Mouse (Mus musculus): ENCODE data around the gene Mpp3. TPM values are rescaled to one million over a fixed set of nuclear protein-coding genes. Genes with fewer than 3 reads are reported as not detected.

The Mpp3 gene
- polyA plus RNA-seq, 1 experiment = not detected

- Histone ChIP-seq H3K27ac (ENCODE audit: control insufficient read depth, insufficient read depth, low read depth, low read length, poor library complexity) (no peak overlapping the region), H3K4me3 (replicated peaks; ENCODE audit: control insufficient read depth, low read depth, low read length) (no peak overlapping the region), H3K4me1 (ENCODE audit: control insufficient read depth, insufficient read depth, low read length) (no peaks in the 10 kb centered on the region)
- peak; percentile 92 for TF ChIP-seq CTCF (IDR thresholded peaks at IDR 0.05; ENCODE audit: control insufficient read depth, insufficient read depth, low read length)
- TF ChIP-seq POLR2A (IDR thresholded peaks at IDR 0.05; ENCODE audit: borderline replicate concordance, control insufficient read depth, low read depth, low read length) = no peak
- 1% methylated on average over 5 of the region's 5 CpGs for WGBS
Measured at GRCm38 (mm10) chr11:101968791-101969190, 59.5 kb downstream of the Mpp3 start.

GRCm38 (mm10) chr11:101968311-101968710 lies 60.0 kb downstream of the Mpp3 start:
- no peak for TF ChIP-seq POLR2A (IDR thresholded peaks at IDR 0.05; ENCODE audit: borderline replicate concordance, control insufficient read depth, low read depth, low read length)
- TF ChIP-seq CTCF (IDR thresholded peaks at IDR 0.05; ENCODE audit: control insufficient read depth, insufficient read depth, low read length) = no peak
- Histone ChIP-seq H3K27ac (ENCODE audit: control insufficient read depth, insufficient read depth, low read depth, low read length, poor library complexity) (no peak overlapping the region), H3K4me1 (ENCODE audit: control insufficient read depth, insufficient read depth, low read length) (no peaks in the 10 kb centered on the region), H3K4me3 (replicated peaks; ENCODE audit: control insufficient read depth, low read depth, low read length) (no peak overlapping the region)
- WGBS = 33% methylated on average over 7 of the region's 7 CpGs

- TF ChIP-seq POLR2A (IDR thresholded peaks at IDR 0.05; ENCODE audit: borderline replicate concordance, control insufficient read depth, low read depth, low read length) (no peak), CTCF (IDR thresholded peaks at IDR 0.05; ENCODE audit: control insufficient read depth, insufficient read depth, low read length) (no peak)
- no peak within 1 kb of the TSS for H3K27ac ChIP-seq (ENCODE audit: control insufficient read depth, insufficient read depth, low read depth, low read length, poor library complexity)
- no peaks in the 10 kb centered on the region for H3K4me1 ChIP-seq (ENCODE audit: control insufficient read depth, insufficient read depth, low read length)
- no peak within 1 kb of the TSS for H3K4me3 ChIP-seq (replicated peaks; ENCODE audit: control insufficient read depth, low read depth, low read length)
- 46% methylated on average over 10 of the region's 10 CpGs for WGBS
Measured at GRCm38 (mm10) chr11:101966965-101967614, 61.2 kb downstream of the Mpp3 start, which contains the start of gene Sost. Gene Sost, minus strand, starts transcription at chr11:101967015.

- Histone ChIP-seq H3K4me3 (replicated peaks; ENCODE audit: control insufficient read depth, low read depth, low read length) (no peak overlapping the region), H3K4me1 (ENCODE audit: control insufficient read depth, insufficient read depth, low read length) (no peaks in the 10 kb centered on the region), H3K27ac (ENCODE audit: control insufficient read depth, insufficient read depth, low read depth, low read length, poor library complexity) (no peak overlapping the region)
- no peak for TF ChIP-seq POLR2A (IDR thresholded peaks at IDR 0.05; ENCODE audit: borderline replicate concordance, control insufficient read depth, low read depth, low read length)
- TF ChIP-seq CTCF (IDR thresholded peaks at IDR 0.05; ENCODE audit: control insufficient read depth, insufficient read depth, low read length) = no peak
- WGBS = 0% methylated on average over 2 of the region's 2 CpGs
Measured at GRCm38 (mm10) chr11:101965553-101965952, 62.7 kb downstream of the Mpp3 start.

- no peak overlapping the region for H3K4me3 ChIP-seq (replicated peaks; ENCODE audit: control insufficient read depth, low read depth, low read length)
- no peaks in the 10 kb centered on the region for H3K4me1 ChIP-seq (ENCODE audit: control insufficient read depth, insufficient read depth, low read length)
- WGBS = 33% methylated on average over 8 of the region's 8 CpGs
- TF ChIP-seq POLR2A (IDR thresholded peaks at IDR 0.05; ENCODE audit: borderline replicate concordance, control insufficient read depth, low read depth, low read length) (no peak), CTCF (IDR thresholded peaks at IDR 0.05; ENCODE audit: control insufficient read depth, insufficient read depth, low read length) (no peak)
- no peak overlapping the region for H3K27ac ChIP-seq (ENCODE audit: control insufficient read depth, insufficient read depth, low read depth, low read length, poor library complexity)
Measured at GRCm38 (mm10) chr11:101964647-101965046, 63.6 kb downstream of the Mpp3 start.

- TF ChIP-seq POLR2A (IDR thresholded peaks at IDR 0.05; ENCODE audit: borderline replicate concordance, control insufficient read depth, low read depth, low read length) (no peak), CTCF (IDR thresholded peaks at IDR 0.05; ENCODE audit: control insufficient read depth, insufficient read depth, low read length) (no peak)
- Histone ChIP-seq H3K4me1 (ENCODE audit: control insufficient read depth, insufficient read depth, low read length) (no peaks in the 10 kb centered on the region), H3K27ac (ENCODE audit: control insufficient read depth, insufficient read depth, low read depth, low read length, poor library complexity) (no peak overlapping the region; the same call in 1 of the 2 replicates), H3K4me3 (replicated peaks; ENCODE audit: control insufficient read depth, low read depth, low read length) (no peak overlapping the region)
- WGBS = under 1% methylated on average over 78 of the region's 78 CpGs
Measured at GRCm38 (mm10) chr11:101963473-101964291, 64.6 kb downstream of the Mpp3 start.

GRCm38 (mm10) chr11:101963043-101963442 lies 65.2 kb downstream of the Mpp3 start:
- no peaks in the 10 kb centered on the region for H3K4me1 ChIP-seq (ENCODE audit: control insufficient read depth, insufficient read depth, low read length)
- 1% methylated on average over 11 of the region's 11 CpGs for WGBS
- no peak overlapping the region for H3K4me3 ChIP-seq (replicated peaks; ENCODE audit: control insufficient read depth, low read depth, low read length)
- no peak overlapping the region for H3K27ac ChIP-seq (ENCODE audit: control insufficient read depth, insufficient read depth, low read depth, low read length, poor library complexity)
- TF ChIP-seq CTCF (IDR thresholded peaks at IDR 0.05; ENCODE audit: control insufficient read depth, insufficient read depth, low read length) (no peak), POLR2A (IDR thresholded peaks at IDR 0.05; ENCODE audit: borderline replicate concordance, control insufficient read depth, low read depth, low read length) (no peak)

- H3K4me3 ChIP-seq (replicated peaks; ENCODE audit: control insufficient read depth, low read depth, low read length) = no peak overlapping the region
- H3K4me1 ChIP-seq (ENCODE audit: control insufficient read depth, insufficient read depth, low read length) = peaks cover 2% of the 10 kb centered on the region; the same call in 1 of the 2 replicates
- WGBS = 30% methylated on average over 5 of the region's 5 CpGs
- no peak overlapping the region for H3K27ac ChIP-seq (ENCODE audit: control insufficient read depth, insufficient read depth, low read depth, low read length, poor library complexity)
- TF ChIP-seq CTCF (IDR thresholded peaks at IDR 0.05; ENCODE audit: control insufficient read depth, insufficient read depth, low read length) (no peak), POLR2A (IDR thresholded peaks at IDR 0.05; ENCODE audit: borderline replicate concordance, control insufficient read depth, low read depth, low read length) (no peak)
Measured at GRCm38 (mm10) chr11:101957476-101957875, 70.8 kb downstream of the Mpp3 start.
